Mouse (Mus musculus): Measurements from ENCODE around the gene Rock2. TPM values are rescaled to one million over a fixed set of nuclear protein-coding genes. Genes with fewer than 3 reads are reported as not detected.
A peak's percentile ranks its signal among the peaks of the same experiment; 100 is the strongest.

Rock2 gene
- polyA plus RNA-seq, 1 experiment from 2014 or later, result 14.4 TPM

DNA sequence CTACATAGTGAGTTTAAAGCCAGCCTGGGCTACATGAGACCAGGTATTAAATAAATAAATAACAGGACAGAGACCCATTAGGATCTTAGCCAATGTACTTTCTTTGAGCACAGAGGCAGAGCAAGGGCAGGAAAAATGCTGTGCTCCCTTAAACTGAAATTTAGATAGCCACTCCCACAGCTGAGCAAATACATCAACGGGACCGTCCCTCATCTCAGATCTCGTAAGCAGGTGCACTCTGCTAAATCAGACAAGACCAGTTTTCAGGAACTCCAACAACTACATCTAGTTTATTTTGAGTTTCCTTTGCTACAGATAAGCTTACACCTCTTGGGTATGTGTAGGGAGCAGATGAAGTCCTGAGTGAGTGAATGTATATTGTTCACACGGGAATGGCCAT lies 36.6 kb upstream of the Rock2 start:
- DNase-seq (ENCODE audit: low spot score, missing footprints) (no peak), ATAC-seq (ENCODE audit: low FRiP score) (no peak)
- H3K4me1 ChIP-seq (ENCODE audit: control insufficient read depth, insufficient read depth, low read length), result peaks cover 7% of the 10 kb centered on the region; the same call in 1 of the 2 replicates
- no peaks in the 10 kb centered on the region for H3K27me3 ChIP-seq (ENCODE audit: control insufficient read depth, insufficient read depth, low read length)
- no peak overlapping the region for H3K4me3 ChIP-seq (ENCODE audit: low read depth, low read length)
- H3K4me2 ChIP-seq, result no peak overlapping the region
- no peak overlapping the region for H3K9ac ChIP-seq (ENCODE audit: low read length)
- no peak overlapping the region for H3K27ac ChIP-seq (ENCODE audit: low read depth, low read length)
- H3K36me3 ChIP-seq (ENCODE audit: control insufficient read depth, insufficient read depth, low read length), result no peaks in the 10 kb centered on the region
- no peaks in the 10 kb centered on the region for H3K9me3 ChIP-seq (ENCODE audit: control insufficient read depth, low read length)
- WGBS, result 89% methylated on average over 4 of the region's 4 CpGs

GRCm38 (mm10) chr12:16859781-16860180 lies 34.9 kb upstream of the Rock2 start:
- DNase-seq (ENCODE audit: low spot score, missing footprints), result no peak
- no peak overlapping the region for H3K9ac ChIP-seq (ENCODE audit: low read length)
- H3K4me1 ChIP-seq (ENCODE audit: control insufficient read depth, insufficient read depth, low read length), result peaks cover 7% of the 10 kb centered on the region; the same call in 1 of the 2 replicates
- WGBS, result 87% methylated on average over 2 of the region's 2 CpGs
- H3K36me3 ChIP-seq (ENCODE audit: control insufficient read depth, insufficient read depth, low read length), result no peaks in the 10 kb centered on the region
- H3K4me3 ChIP-seq (ENCODE audit: low read depth, low read length), result no peak overlapping the region
- no peak overlapping the region for H3K4me2 ChIP-seq
- no peak for ATAC-seq (ENCODE audit: low FRiP score)
- no peaks in the 10 kb centered on the region for H3K9me3 ChIP-seq (ENCODE audit: control insufficient read depth, low read length)
- no peak overlapping the region for H3K27ac ChIP-seq (ENCODE audit: low read depth, low read length)
- H3K27me3 ChIP-seq (ENCODE audit: control insufficient read depth, insufficient read depth, low read length), result no peaks in the 10 kb centered on the region

DNA sequence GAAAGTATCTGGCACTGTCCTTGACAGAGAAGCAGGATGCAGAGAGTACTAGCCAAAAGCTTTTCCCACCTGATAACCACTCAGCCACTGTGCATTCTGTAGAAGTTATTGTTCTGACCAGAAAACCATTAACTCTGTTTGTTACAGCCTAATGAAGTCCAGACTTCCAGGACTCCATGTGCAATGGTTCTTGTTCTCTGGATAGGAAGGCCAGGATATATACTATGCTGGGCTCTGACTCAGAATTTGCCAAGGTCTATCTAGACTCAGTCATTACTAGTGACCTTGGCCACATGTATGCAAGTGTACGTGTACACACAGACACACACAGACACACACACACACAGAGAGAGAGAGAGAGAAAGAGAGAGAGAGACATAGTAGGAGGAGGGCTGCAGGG lies 34.2 kb upstream of the Rock2 start:
- no peak for ATAC-seq (ENCODE audit: low FRiP score)
- H3K36me3 ChIP-seq (ENCODE audit: control insufficient read depth, insufficient read depth, low read length), result no peaks in the 10 kb centered on the region
- no peak overlapping the region for H3K4me2 ChIP-seq
- 89% methylated on average over 1 of the region's 1 CpGs for WGBS
- no peak overlapping the region for H3K27ac ChIP-seq (ENCODE audit: low read depth, low read length)
- H3K27me3 ChIP-seq (ENCODE audit: control insufficient read depth, insufficient read depth, low read length), result no peaks in the 10 kb centered on the region
- H3K4me3 ChIP-seq (ENCODE audit: low read depth, low read length), result no peak overlapping the region
- no peak overlapping the region for H3K9ac ChIP-seq (ENCODE audit: low read length)
- no peaks in the 10 kb centered on the region for H3K9me3 ChIP-seq (ENCODE audit: control insufficient read depth, low read length)
- peak; percentile 81 for DNase-seq (ENCODE audit: low spot score, missing footprints)
- peaks cover 6% of the 10 kb centered on the region; the same call in 1 of the 2 replicates for H3K4me1 ChIP-seq (ENCODE audit: control insufficient read depth, insufficient read depth, low read length)

- ATAC-seq (ENCODE audit: low FRiP score), result no peak
- H3K27me3 ChIP-seq (ENCODE audit: control insufficient read depth, insufficient read depth, low read length), result no peaks in the 10 kb centered on the region
- no peaks in the 10 kb centered on the region for H3K36me3 ChIP-seq (ENCODE audit: control insufficient read depth, insufficient read depth, low read length)
- no peak overlapping the region for H3K9ac ChIP-seq (ENCODE audit: low read length)
- H3K9me3 ChIP-seq (ENCODE audit: control insufficient read depth, low read length), result no peaks in the 10 kb centered on the region
- peak; percentile 53 for DNase-seq (ENCODE audit: low spot score, missing footprints)
- no peak overlapping the region for H3K4me3 ChIP-seq (ENCODE audit: low read depth, low read length)
- H3K4me1 ChIP-seq (ENCODE audit: control insufficient read depth, insufficient read depth, low read length), result peaks cover 4% of the 10 kb centered on the region; the same call in 1 of the 2 replicates
- no peak overlapping the region for H3K27ac ChIP-seq (ENCODE audit: low read depth, low read length)
- no peak overlapping the region for H3K4me2 ChIP-seq
- WGBS, result 88% methylated on average over 3 of the region's 3 CpGs
These were observed 33.7 kb upstream of the Rock2 start for GRCm38 (mm10) chr12:16860961-16861360.

- Histone ChIP-seq H3K27ac (ENCODE audit: low read depth, low read length) (no peak overlapping the region), H3K9me3 (ENCODE audit: control insufficient read depth, low read length) (no peaks in the 10 kb centered on the region), H3K36me3 (ENCODE audit: control insufficient read depth, insufficient read depth, low read length) (no peaks in the 10 kb centered on the region), H3K27me3 (ENCODE audit: control insufficient read depth, insufficient read depth, low read length) (no peaks in the 10 kb centered on the region), H3K4me2 (no peak overlapping the region), H3K9ac (ENCODE audit: low read length) (no peak overlapping the region), H3K4me1 (ENCODE audit: control insufficient read depth, insufficient read depth, low read length) (no peaks in the 10 kb centered on the region), H3K4me3 (ENCODE audit: low read depth, low read length) (no peak overlapping the region)
- 91% methylated on average over 4 of the region's 4 CpGs for WGBS
- peak; percentile 67 for DNase-seq (ENCODE audit: low spot score, missing footprints)
- ATAC-seq (ENCODE audit: low FRiP score), result no peak
These were observed 30.2 kb upstream of the Rock2 start for GRCm38 (mm10) chr12:16864477-16864876.

DNA sequence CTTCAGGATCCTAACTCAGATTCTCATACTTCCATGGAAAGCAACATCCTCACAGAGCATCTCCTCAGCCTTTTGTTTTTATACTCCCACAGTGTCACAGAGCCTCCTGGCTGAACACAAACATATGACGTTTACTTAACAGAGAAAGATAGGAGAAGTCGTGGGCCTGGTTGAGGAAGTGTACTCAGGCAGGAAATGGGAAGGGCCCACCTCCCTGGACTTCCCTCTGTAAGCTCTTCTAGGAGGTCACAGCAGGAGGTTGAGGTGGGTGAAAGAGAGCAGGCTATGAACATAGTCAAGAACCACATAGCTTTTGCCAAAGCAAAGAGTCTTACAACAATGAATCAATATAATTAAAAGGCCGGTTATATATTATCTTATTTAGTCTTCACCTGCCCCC lies 28.8 kb upstream of the Rock2 start:
- Histone ChIP-seq H3K27ac (ENCODE audit: low read depth, low read length) (no peak overlapping the region), H3K4me3 (ENCODE audit: low read depth, low read length) (no peak overlapping the region), H3K4me1 (ENCODE audit: control insufficient read depth, insufficient read depth, low read length) (peaks cover 7% of the 10 kb centered on the region), H3K9me3 (ENCODE audit: control insufficient read depth, low read length) (no peaks in the 10 kb centered on the region), H3K36me3 (ENCODE audit: control insufficient read depth, insufficient read depth, low read length) (no peaks in the 10 kb centered on the region), H3K27me3 (ENCODE audit: control insufficient read depth, insufficient read depth, low read length) (no peaks in the 10 kb centered on the region), H3K9ac (ENCODE audit: low read length) (no peak overlapping the region), H3K4me2 (no peak overlapping the region)
- DNase-seq (ENCODE audit: low spot score, missing footprints) (peak; percentile 79), ATAC-seq (ENCODE audit: low FRiP score) (no peak)
- 84% methylated on average over 3 of the region's 3 CpGs for WGBS

DNA sequence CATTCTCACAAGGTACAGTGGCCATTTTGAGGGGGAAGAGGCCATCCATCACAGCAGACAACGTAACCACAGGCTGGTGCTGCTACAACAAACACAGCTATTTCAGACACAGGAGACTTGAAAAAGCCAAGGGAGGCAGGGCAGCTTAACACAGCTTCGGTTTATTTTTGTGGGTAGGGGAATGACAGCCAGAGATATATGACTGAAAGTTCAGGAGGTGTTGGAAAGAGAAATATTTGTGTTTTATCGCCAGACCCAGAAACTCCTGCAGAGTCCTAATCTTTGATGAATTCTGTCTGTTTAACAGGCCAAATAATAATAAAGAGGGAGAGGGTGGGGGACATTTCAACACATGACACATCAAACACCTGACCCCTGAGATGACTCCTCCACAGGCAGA lies 28.2 kb upstream of the Rock2 start:
- Histone ChIP-seq H3K27ac (ENCODE audit: low read depth, low read length) (no peak overlapping the region), H3K36me3 (ENCODE audit: control insufficient read depth, insufficient read depth, low read length) (no peaks in the 10 kb centered on the region), H3K4me2 (no peak overlapping the region), H3K27me3 (ENCODE audit: control insufficient read depth, insufficient read depth, low read length) (no peaks in the 10 kb centered on the region), H3K4me1 (ENCODE audit: control insufficient read depth, insufficient read depth, low read length) (peaks cover 7% of the 10 kb centered on the region), H3K9ac (ENCODE audit: low read length) (no peak overlapping the region), H3K9me3 (ENCODE audit: control insufficient read depth, low read length) (no peaks in the 10 kb centered on the region), H3K4me3 (ENCODE audit: low read depth, low read length) (no peak overlapping the region)
- 82% methylated on average over 3 of the region's 3 CpGs for WGBS
- DNase-seq (ENCODE audit: low spot score, missing footprints), result no peak
- no peak for ATAC-seq (ENCODE audit: low FRiP score)

- no peak overlapping the region for H3K4me2 ChIP-seq
- H3K27ac ChIP-seq (ENCODE audit: low read depth, low read length), result no peak overlapping the region
- no peaks in the 10 kb centered on the region for H3K9me3 ChIP-seq (ENCODE audit: control insufficient read depth, low read length)
- no peaks in the 10 kb centered on the region for H3K36me3 ChIP-seq (ENCODE audit: control insufficient read depth, insufficient read depth, low read length)
- WGBS, result 63% methylated on average over 7 of the region's 7 CpGs
- ATAC-seq (ENCODE audit: low FRiP score) (no peak), DNase-seq (ENCODE audit: low spot score, missing footprints) (peak; percentile 72)
- no peak overlapping the region for H3K4me3 ChIP-seq (ENCODE audit: low read depth, low read length)
- no peaks in the 10 kb centered on the region for H3K27me3 ChIP-seq (ENCODE audit: control insufficient read depth, insufficient read depth, low read length)
- no peak overlapping the region for H3K9ac ChIP-seq (ENCODE audit: low read length)
- H3K4me1 ChIP-seq (ENCODE audit: control insufficient read depth, insufficient read depth, low read length), result peaks cover 7% of the 10 kb centered on the region
These were observed 27.4 kb upstream of the Rock2 start for GRCm38 (mm10) chr12:16867306-16867705.

GRCm38 (mm10) chr12:16868618-16869017 lies 26.1 kb upstream of the Rock2 start:
- H3K9ac ChIP-seq (ENCODE audit: low read length), result no peak overlapping the region
- peak; percentile 69 for DNase-seq (ENCODE audit: low spot score, missing footprints)
- H3K27me3 ChIP-seq (ENCODE audit: control insufficient read depth, insufficient read depth, low read length), result no peaks in the 10 kb centered on the region
- H3K4me2 ChIP-seq, result no peak overlapping the region
- no peak overlapping the region for H3K27ac ChIP-seq (ENCODE audit: low read depth, low read length)
- WGBS, result 77% methylated on average over 6 of the region's 6 CpGs
- H3K4me1 ChIP-seq (ENCODE audit: control insufficient read depth, insufficient read depth, low read length), result peaks cover 7% of the 10 kb centered on the region
- H3K4me3 ChIP-seq (ENCODE audit: low read depth, low read length), result no peak overlapping the region
- H3K36me3 ChIP-seq (ENCODE audit: control insufficient read depth, insufficient read depth, low read length), result no peaks in the 10 kb centered on the region
- H3K9me3 ChIP-seq (ENCODE audit: control insufficient read depth, low read length), result no peaks in the 10 kb centered on the region
- ATAC-seq (ENCODE audit: low FRiP score), result no peak

Data from midbrain, embryonic 11.5 days (tissue).